Mouse (Mus musculus): ENCODE measurements around the gene Tnk2.

DNA sequence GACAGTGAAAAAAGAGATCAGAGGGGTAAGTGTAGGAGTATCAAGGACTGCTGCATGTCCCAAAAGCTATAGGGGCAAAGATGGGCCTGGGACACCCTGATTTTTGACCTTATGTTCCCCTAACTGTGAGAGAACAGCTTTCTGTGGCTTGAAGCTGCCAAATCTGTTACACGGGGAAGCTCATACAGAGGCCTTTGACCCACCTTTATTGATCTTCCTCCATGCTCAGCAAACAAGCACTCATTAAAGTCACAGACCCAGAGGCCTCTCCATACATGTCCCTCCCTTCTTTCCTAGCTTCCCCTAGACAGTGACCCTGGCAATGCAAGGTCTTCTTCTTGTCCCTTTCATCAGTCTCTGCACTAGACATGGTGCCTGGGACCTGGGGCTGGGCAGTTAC lies 85.1 kb downstream of the Tnk2 start:
- TF ChIP-seq EP300 (IDR thresholded peaks at IDR 0.05; ENCODE audit: low read depth) (no peak), CTCF (IDR thresholded peaks at IDR 0.05; ENCODE audit: low read depth) (no peak)

Measured in liver, embryonic 14.5 days (tissue).